Mouse (Mus musculus) brain, embryonic 14.5 days (tissue): ENCODE results near the gene Glrx5.

Experiments
- CTCF ChIP-seq: fragments of 200-500 bp; IDR thresholded peaks from 2 replicates; pipeline ENCODE4 v1.5.1; 2012; ENCODE audit warnings: inconsistent platforms, mild to moderate bottlenecking, moderate library complexity, borderline replicate concordance; ENCODE audit not compliant: insufficient read depth, insufficient read length; ENCODE audit errors: extremely low read depth
- POLR2A ChIP-seq: fragments of 200-500 bp; IDR thresholded peaks from 2 replicates; pipeline ENCODE4 v1.6.1; 2012; ENCODE audit warnings: mild to moderate bottlenecking, inconsistent platforms, borderline replicate concordance; ENCODE audit not compliant: poor library complexity, insufficient read depth, insufficient read length, severe bottlenecking; ENCODE audit errors: extremely low read depth

DNA sequence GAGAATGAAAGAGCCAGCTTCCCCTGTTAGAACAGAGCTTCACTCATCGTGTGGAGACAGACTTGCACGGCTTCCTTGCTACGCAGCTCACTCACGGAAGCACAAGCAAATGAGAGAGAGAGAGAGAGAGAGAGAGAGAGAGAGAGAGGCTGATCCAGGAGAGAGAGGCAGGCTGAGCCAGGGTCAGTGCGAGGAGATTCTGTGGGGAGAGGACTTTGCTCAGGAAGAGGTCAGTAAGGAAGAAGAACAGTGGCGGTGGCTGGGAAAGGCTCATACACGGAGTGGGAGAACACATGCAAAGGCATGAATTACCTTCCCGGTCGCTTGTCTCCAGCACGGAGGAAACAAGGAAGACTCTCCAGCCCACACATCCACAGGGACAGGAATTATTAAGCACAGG is 35.3 kb upstream of the Glrx5 start:
- TF ChIP-seq CTCF (no peak), POLR2A (no peak)
